Mouse (Mus musculus) forebrain, embryonic 13.5 days (tissue): ENCODE results near the gene Ankrd12. TPM values are rescaled to one million over a fixed set of nuclear protein-coding genes. Genes with fewer than 3 reads are reported as not detected.

Experiments
- ATAC-seq: fragments of 200-750 bp; cut with Nextera tagmentation; 2 replicates; pipeline ENCODE4 v1.8.0; 2017
- H3K27ac ChIP-seq: fragments of 300-500 bp; sonication (generic); 2 replicates; pipeline ENCODE4 v1.5.1; 2015; ENCODE audit warnings: inconsistent platforms, mild to moderate bottlenecking, moderate library complexity
- H3K27me3 ChIP-seq: fragments of 300-500 bp; sonication (generic); 2 replicates; pipeline ENCODE4 v1.6.1; 2015; ENCODE audit warnings: mild to moderate bottlenecking, inconsistent platforms
- H3K36me3 ChIP-seq: fragments of 300-500 bp; sonication (generic); 2 replicates; pipeline ENCODE4 v1.6.1; 2015; ENCODE audit warnings: mild to moderate bottlenecking, inconsistent platforms; ENCODE audit not compliant: poor library complexity, severe bottlenecking
- H3K4me1 ChIP-seq: fragments of 300-500 bp; sonication (generic); 2 replicates; pipeline ENCODE4 v1.6.1; 2015; ENCODE audit warnings: inconsistent platforms
- H3K4me2 ChIP-seq: fragments of 300-500 bp; sonication (generic); 2 replicates; pipeline ENCODE4 v1.6.1; 2015; ENCODE audit warnings: inconsistent platforms, mild to moderate bottlenecking, moderate library complexity
- H3K4me3 ChIP-seq: fragments of 300-500 bp; sonication (generic); 2 replicates; pipeline ENCODE4 v1.5.1; 2015; ENCODE audit warnings: mild to moderate bottlenecking, inconsistent platforms
- H3K9ac ChIP-seq: fragments of 300-500 bp; sonication (generic); 2 replicates; pipeline ENCODE4 v1.6.1; 2015; ENCODE audit warnings: mild to moderate bottlenecking, inconsistent platforms
- H3K9me3 ChIP-seq: fragments of 300-500 bp; sonication (generic); replicated peaks from 2 replicates; pipeline ENCODE4 v1.6.1; 2016; ENCODE audit warnings: inconsistent platforms
- WGBS: fragments of 180-500 bp; shearing (Covaris S2); methylation state at CpG from one replicate; pipeline ENCODE4 v1.1.7; 2015; 5-methylcytosine and 5-hydroxymethylcytosine counted together
- polyA plus RNA-seq: library from polyadenylated mRNA; unstranded; fragments of >200 nt; fragmentation: Nextera tagmentation; extraction: Ambion mirVana; gene quantifications from 2 replicates; pipeline ENCODE4 v1.2.1, GENCODE M21; 2015

The Ankrd12 gene
- polyA plus RNA-seq, 1 experiment from 2014 or later: 77.4 TPM

DNA sequence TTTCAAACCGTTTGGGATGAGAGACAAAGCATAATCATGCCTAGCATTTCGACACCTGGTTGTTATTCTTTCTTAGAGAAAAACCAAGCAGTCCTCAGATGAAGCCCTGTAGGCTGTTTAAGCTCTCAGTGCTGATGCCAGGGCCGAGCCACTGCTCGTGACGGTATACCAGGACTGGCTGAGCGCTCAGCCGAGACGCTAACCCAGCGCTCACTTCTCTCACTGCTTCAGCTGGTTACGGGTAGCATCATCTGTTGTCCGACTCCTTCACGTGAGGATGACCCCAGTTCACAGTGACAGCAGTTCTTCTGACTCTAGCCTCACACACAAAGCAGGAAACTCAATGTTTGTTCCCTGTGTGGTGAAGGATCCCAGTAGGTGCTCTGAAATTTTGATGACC lies 136.7 kb downstream of the Ankrd12 start:
- no peak for ATAC-seq
- Histone ChIP-seq H3K9me3 (no peaks in the 10 kb centered on the region), H3K4me2 (no peak overlapping the region), H3K4me1 (no peaks in the 10 kb centered on the region), H3K27me3 (no peaks in the 10 kb centered on the region), H3K27ac (no peak overlapping the region), H3K36me3 (peaks cover 61% of the 10 kb centered on the region), H3K9ac (no peak overlapping the region), H3K4me3 (no peak overlapping the region)
- 87% methylated on average over 12 of the region's 12 CpGs for WGBS

DNA sequence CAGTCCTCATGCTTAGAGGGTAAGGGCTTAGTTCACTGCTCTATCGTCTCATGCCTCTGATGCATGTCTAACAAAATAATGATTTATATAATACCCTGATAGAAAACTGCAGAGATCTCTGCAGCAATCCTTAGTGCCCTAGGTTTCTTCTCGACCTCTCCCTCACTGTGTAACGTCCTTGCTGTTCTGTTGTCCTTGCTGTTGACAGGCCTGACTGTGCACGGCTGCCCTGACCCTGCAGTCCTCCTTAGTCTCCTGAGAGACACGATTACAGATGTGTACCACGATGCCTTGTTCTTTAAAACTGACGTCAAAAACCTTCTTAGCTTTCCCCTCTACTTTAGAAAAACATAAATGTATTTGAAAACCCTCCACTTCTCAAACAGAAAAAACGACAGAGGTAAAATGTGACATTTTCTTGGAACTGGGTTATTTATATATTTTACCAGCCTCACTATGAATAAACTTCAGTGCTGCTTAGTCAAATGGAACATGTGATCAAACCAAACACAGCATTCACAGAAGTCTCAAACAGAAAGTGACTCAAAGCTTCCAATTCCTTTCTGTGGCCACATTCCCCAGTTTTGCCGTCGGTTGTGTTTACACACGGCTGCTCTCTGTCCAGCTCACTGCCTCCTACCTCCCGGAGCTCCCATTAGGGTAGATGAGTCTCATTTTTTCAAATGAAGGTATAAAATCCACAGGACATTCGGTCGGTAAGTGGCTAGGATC lies 137.3 kb downstream of the Ankrd12 start:
- Histone ChIP-seq H3K36me3 (peaks cover 59% of the 10 kb centered on the region), H3K27ac (no peak overlapping the region), H3K4me1 (no peaks in the 10 kb centered on the region), H3K4me2 (no peak overlapping the region), H3K4me3 (no peak overlapping the region), H3K9me3 (no peaks in the 10 kb centered on the region), H3K9ac (no peak overlapping the region), H3K27me3 (no peaks in the 10 kb centered on the region)
- ATAC-seq: no peak
- 85% methylated on average over 14 of the region's 14 CpGs for WGBS

DNA sequence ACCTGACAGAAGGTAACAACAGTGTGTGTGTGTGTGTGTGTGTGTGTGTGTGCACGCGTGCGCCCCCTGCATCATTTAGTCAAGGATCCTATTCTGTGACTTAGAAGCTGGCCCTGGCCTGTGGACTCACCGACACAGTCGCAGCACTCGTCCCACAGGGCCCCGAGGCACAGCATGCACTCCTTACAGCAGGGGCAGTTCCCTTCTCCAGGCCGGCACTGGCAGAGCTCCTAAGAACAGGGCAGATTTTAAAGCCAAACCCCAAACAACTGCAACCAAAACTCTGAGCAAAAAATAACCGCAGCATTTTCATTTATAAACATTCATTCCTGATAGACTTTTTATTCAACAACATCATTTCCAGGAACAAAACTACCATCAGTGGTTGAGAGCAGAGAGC lies 139.2 kb downstream of the Ankrd12 start:
- no peak overlapping the region for H3K4me3 ChIP-seq
- no peaks in the 10 kb centered on the region for H3K9me3 ChIP-seq
- H3K27me3 ChIP-seq: no peaks in the 10 kb centered on the region
- H3K4me2 ChIP-seq: no peak overlapping the region
- ATAC-seq: no peak
- no peak overlapping the region for H3K9ac ChIP-seq
- WGBS: 91% methylated on average over 9 of the region's 9 CpGs
- no peak overlapping the region for H3K27ac ChIP-seq
- peaks cover 58% of the 10 kb centered on the region for H3K36me3 ChIP-seq
- no peaks in the 10 kb centered on the region for H3K4me1 ChIP-seq

DNA sequence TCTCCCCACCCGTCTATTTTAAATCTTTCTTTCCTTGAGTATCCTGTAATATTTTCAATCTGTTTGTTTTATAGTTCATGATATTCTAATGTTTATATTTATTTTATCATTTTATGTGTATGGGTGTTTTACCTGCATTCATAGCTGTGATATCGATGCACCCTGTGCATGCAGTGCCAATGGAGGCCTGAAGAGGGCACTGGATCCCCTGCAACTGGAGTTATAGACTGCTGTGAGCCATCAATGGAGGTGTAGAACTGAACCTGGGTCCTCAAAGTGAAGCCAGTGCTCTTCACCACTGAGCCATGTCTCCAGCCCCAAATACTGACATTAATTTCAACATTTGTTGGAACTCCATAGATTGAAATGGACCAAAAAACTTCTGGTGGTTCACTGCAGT lies 143.1 kb downstream of the Ankrd12 start:
- H3K9ac ChIP-seq: no peak overlapping the region
- ATAC-seq: no peak
- H3K4me2 ChIP-seq: no peak overlapping the region
- no peak overlapping the region for H3K27ac ChIP-seq
- no peak overlapping the region for H3K4me3 ChIP-seq
- no peaks in the 10 kb centered on the region for H3K27me3 ChIP-seq
- no peaks in the 10 kb centered on the region for H3K9me3 ChIP-seq
- WGBS: 99% methylated on average over 2 of the region's 2 CpGs
- H3K4me1 ChIP-seq: peaks cover 12% of the 10 kb centered on the region
- peaks cover 60% of the 10 kb centered on the region for H3K36me3 ChIP-seq

DNA sequence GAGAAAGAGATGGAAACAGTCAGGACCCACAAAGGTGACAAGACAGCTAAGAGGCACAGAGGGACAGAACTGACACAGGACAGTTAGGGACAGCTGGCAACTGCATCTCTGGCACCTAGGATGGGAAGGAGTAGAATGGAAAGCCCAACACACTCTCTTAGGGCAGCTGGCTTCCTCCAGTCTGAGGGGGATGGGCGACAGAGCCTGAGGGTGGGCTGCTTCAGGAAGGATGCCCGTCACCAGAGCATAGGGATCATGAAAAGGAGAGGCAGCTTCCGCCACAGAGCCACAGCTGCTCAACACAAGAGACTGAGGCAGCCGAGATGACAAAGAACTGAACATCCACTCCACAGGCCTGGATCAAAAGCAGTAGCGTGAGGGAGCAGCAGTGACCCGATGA lies 145.4 kb downstream of the Ankrd12 start:
- WGBS: 39% methylated on average over 6 of the region's 6 CpGs

DNA sequence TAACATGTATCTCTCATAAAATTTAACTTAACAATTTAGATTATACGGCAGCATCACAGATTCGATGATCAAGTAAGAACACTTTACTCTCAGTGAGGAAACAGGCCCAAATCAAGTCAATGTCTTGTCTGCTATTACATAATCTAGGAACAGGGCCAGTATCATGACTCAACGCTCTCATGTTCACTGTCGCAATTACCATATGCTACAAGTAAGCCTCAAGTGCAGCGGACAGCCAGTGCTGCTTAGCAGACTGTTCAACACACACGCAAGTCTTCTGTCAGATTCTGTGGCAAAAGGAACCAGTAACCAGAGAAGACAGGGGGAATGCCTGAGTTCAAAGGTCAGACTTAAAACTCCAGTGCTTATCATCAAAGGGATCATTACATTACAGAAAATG lies 145.9 kb downstream of the Ankrd12 start:
- peak; percentile 83 for ATAC-seq
- no peaks in the 10 kb centered on the region for H3K27me3 ChIP-seq
- H3K27ac ChIP-seq: peak overlapping the region; percentile 54
- H3K4me3 ChIP-seq: no peak overlapping the region
- peaks cover 62% of the 10 kb centered on the region for H3K36me3 ChIP-seq
- WGBS: 80% methylated on average over 6 of the region's 6 CpGs
- no peak overlapping the region for H3K4me2 ChIP-seq
- no peaks in the 10 kb centered on the region for H3K9me3 ChIP-seq
- H3K9ac ChIP-seq: no peak overlapping the region
- H3K4me1 ChIP-seq: peaks cover 18% of the 10 kb centered on the region

More for the DNA sequence above, 145.4 kb downstream of the Ankrd12 start:
- Histone ChIP-seq H3K36me3 (peaks cover 62% of the 10 kb centered on the region), H3K9me3 (no peaks in the 10 kb centered on the region), H3K27me3 (no peaks in the 10 kb centered on the region), H3K27ac (peak overlapping the region; percentile 54), H3K4me3 (no peak overlapping the region), H3K4me2 (no peak overlapping the region), H3K9ac (no peak overlapping the region; the same call in 1 of the 2 replicates), H3K4me1 (peaks cover 18% of the 10 kb centered on the region)
- peak; percentile 75; the same call in 1 of the 2 replicates for ATAC-seq

DNA sequence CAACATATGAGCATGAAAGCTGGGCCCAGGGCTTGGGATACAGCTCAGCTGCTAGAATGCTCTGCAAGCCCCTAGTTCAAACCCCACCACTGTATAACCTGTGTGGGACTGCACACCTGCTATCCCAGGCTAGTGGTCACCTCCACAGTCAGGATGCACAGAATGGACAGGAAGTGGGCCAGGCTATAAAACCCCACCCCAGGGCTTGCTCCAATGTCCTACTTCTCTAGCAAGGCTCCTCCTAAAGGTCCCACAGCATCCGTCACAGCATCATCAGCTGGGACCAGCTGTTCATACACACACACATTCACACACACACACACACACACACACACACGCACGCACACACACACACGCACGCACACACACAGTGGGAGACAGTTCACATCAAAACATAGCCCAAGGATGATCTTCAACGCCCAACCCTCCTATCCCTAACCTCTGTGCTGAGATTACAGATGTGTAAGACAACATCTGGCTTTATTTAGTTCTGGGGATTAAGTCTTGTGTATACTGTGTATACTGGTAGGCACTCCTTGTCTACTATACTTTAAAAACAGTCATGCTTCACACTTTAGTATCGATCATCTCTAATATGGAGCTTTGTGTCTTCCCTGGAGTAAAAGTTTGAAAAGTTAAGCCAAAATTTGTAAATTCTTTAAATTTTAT lies 146.6 kb downstream of the Ankrd12 start:
- Histone ChIP-seq H3K27me3 (no peaks in the 10 kb centered on the region), H3K27ac (no peak overlapping the region), H3K9ac (no peak overlapping the region), H3K4me3 (no peak overlapping the region), H3K4me1 (peaks cover 18% of the 10 kb centered on the region), H3K9me3 (no peaks in the 10 kb centered on the region), H3K4me2 (no peak overlapping the region), H3K36me3 (peaks cover 62% of the 10 kb centered on the region)
- WGBS: 97% methylated on average over 7 of the region's 7 CpGs
- no peak for ATAC-seq

DNA sequence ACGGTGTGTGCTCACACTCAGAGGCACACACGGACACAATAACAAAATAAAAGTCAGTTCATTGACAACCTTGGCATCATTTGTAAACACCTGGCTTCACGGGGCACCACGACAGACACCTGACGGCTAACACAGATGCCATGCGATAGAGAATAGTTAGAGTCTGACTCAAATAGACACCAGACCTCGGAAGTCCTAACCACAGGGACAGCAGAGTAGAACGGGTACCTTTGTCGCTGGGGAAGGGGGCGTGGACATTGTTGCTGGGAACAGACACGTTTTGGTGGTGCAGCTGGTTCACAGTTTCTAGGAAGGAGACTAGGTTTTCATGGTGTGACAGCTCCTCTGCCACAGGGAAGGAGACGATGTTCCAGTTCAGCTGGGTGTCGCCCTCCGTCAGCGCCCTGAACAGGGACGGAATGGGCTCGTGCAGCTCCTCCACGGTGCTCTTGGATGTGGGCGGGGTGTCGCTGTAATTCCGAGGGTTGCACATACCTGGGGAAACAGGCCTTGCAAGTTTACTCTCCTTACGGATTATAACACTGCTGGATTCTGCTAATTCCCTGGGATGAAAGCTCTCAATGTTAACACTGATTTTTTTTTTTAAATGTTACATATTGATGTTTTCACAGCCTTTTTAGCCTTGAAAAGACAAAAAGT lies 147.4 kb downstream of the Ankrd12 start:
- Histone ChIP-seq H3K9me3 (no peaks in the 10 kb centered on the region), H3K9ac (no peak overlapping the region), H3K4me2 (no peak overlapping the region), H3K27ac (no peak overlapping the region), H3K27me3 (no peaks in the 10 kb centered on the region), H3K4me1 (peaks cover 18% of the 10 kb centered on the region), H3K4me3 (no peak overlapping the region), H3K36me3 (peaks cover 64% of the 10 kb centered on the region)
- 91% methylated on average over 22 of the region's 22 CpGs for WGBS
- ATAC-seq: no peak

DNA sequence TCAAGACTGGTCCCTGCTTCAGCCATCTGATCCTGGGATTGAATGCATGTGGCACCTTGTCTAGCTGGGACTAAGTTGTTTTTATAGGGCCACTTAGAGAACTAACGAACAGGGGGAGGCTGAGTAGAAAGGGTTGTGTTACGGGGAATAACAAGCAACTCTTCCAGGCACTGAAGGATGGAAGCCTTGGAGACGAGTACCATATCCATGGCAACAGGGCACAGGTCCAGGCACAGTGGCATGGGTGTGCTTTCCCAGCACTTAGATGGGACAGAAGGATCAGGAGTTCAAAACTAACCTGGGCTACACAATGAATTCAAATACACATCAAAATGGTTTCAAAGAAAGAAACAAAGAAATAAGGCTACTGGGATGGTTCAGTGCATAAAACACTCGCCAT lies 149.8 kb downstream of the Ankrd12 start:
- H3K36me3 ChIP-seq: peaks cover 73% of the 10 kb centered on the region
- no peak overlapping the region for H3K9ac ChIP-seq
- peaks cover 17% of the 10 kb centered on the region for H3K4me1 ChIP-seq
- no peak for ATAC-seq
- no peaks in the 10 kb centered on the region for H3K9me3 ChIP-seq
- H3K27ac ChIP-seq: no peak overlapping the region
- H3K4me2 ChIP-seq: no peak overlapping the region
- no peak overlapping the region for H3K4me3 ChIP-seq
- 55% methylated on average over 4 of the region's 4 CpGs for WGBS
- H3K27me3 ChIP-seq: no peaks in the 10 kb centered on the region

DNA sequence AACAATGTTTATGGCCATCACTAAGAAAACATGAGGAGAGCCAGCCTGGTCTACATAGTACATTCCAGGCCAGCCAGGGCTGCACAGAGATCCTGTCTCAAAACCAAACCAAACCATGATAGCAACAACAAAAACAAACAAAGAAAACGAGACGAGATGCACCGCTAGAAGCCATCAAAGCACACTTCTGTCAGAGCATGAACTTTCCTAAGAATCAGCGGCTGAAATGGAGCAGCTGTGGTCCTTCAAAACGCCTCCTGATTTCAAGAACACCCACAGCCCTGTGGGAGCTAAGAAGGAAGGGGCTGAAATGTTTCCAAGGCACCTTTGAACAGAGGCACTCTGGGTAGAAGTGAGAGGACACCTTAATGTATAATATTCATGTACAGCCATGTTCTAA lies 152.7 kb downstream of the Ankrd12 start:
- Histone ChIP-seq H3K27me3 (no peaks in the 10 kb centered on the region), H3K9ac (no peak overlapping the region), H3K4me2 (no peak overlapping the region), H3K27ac (no peak overlapping the region), H3K36me3 (peaks cover 72% of the 10 kb centered on the region), H3K9me3 (no peaks in the 10 kb centered on the region), H3K4me1 (peaks cover 5% of the 10 kb centered on the region; the same call in 1 of the 2 replicates), H3K4me3 (no peak overlapping the region)
- WGBS: 77% methylated on average over 5 of the region's 5 CpGs
- no peak for ATAC-seq

DNA sequence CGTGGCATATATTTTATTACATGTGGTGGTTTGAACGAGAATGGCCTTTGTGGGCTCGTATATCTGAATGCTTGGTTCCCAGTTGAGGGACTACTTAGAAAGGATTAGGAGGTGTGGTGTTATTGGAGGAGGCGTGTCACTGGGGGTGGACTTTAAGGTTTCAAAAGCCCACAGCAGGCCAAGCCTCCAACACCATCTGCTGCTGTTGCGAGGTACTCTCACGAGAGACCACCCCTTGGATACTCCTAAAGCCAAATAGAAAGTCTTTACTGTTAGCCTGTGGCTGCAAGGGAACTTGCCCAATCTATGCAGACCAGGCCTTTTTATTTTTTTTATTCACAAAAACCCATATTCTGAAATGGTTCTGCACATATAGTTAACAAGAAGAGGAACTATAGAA lies 154.9 kb downstream of the Ankrd12 start:
- H3K27ac ChIP-seq: no peak overlapping the region
- no peaks in the 10 kb centered on the region for H3K9me3 ChIP-seq
- no peak overlapping the region for H3K4me2 ChIP-seq
- no peak for ATAC-seq
- 72% methylated on average over 6 of the region's 6 CpGs for WGBS
- H3K4me1 ChIP-seq: peaks cover under 1% of the 10 kb centered on the region; the same call in 1 of the 2 replicates
- H3K36me3 ChIP-seq: peaks cover 53% of the 10 kb centered on the region
- H3K27me3 ChIP-seq: no peaks in the 10 kb centered on the region
- H3K4me3 ChIP-seq: no peak overlapping the region
- H3K9ac ChIP-seq: no peak overlapping the region

DNA sequence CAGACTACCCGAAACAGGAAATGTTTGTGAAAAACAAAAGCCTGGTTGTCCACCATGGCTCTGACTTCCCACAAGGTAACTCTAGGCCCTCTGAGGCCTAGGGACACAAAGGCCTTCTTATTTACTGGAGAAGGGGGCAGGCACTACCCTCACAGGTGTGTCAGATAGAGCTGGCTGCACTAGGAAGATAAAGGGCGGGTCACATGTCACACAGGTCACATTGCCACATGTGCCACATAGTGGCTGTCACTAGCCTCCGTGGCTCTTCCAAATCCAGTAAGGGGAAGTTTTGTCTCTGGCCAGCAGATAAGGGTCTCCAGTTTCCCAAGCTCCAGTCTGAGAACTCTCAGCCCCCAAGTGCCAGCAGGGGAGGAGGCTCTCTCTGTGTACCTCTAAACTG lies 157.7 kb downstream of the Ankrd12 start:
- Histone ChIP-seq H3K4me3 (no peak overlapping the region), H3K27ac (no peak overlapping the region), H3K9me3 (no peaks in the 10 kb centered on the region), H3K4me2 (no peak overlapping the region), H3K9ac (no peak overlapping the region), H3K36me3 (peaks cover 28% of the 10 kb centered on the region), H3K27me3 (no peaks in the 10 kb centered on the region), H3K4me1 (peaks cover 20% of the 10 kb centered on the region)
- WGBS: 81% methylated on average over 3 of the region's 3 CpGs
- ATAC-seq: no peak
